24 mouse cellular contexts compared by ENCODE assay signal in the genomic region with DNA sequence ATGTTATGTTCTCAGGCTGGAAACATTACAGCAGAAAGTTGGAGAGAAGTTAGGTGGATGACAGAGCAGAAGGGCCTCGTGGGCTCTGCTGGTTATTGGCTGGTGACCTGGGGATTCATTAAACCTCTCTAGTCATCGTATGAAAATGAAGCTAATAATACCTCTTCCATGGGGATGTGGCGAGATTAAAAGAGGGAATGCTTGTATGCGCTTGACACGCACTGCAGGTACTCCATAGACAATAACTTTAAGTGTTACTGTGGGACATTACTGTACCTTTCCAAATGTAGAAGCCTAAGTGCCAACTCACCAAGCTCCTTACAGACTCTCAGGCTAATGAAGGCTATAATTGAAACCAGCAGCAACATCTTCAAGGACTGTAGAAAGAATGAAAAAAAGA.
DNase-seq lines count a peak whose midpoint lies in the region; ATAC-seq and TF ChIP-seq lines count a peak whose summit lies in the region.
"Had no signal": no experiment of that assay in that cellular context is flagged by ENCODE, and none has a peak within 500 bp of the region (broad histone marks: within the 10 kb centered on the region; RNA-seq: fewer than 3 reads in every experiment).

No protein-coding gene starts in this region.

- DNase-seq in hindbrain, postnatal 0 days (ENCODE audit: low spot score), result no peak
- DNase-seq in limb, embryonic 14.5 days (ENCODE audit: low spot score), result no peak
- DNase-seq in limb, embryonic 10.5 days (ENCODE audit: low spot score), result no peak
- no peak for DNase-seq in neural tube, embryonic 10.5 days (ENCODE audit: extremely low spot score, low spot score)
- DNase-seq in layer of hippocampus, adult 9-11 months, result no peak
- DNase-seq: adrenal gland, adult 2 months; adrenal gland, postnatal 10 days; adrenal gland, postnatal 25 days; cerebellum, adult 11 months; cerebellum, adult 18-20 months; cerebellum, adult 8-10 months; cerebellum, adult 9-11 months; cerebellum, postnatal 14 days; cerebellum, postnatal 36 days; embryo, embryonic 11 days had no signal

- 87% methylated on average over 5 of the region's 5 CpGs for WGBS in hindbrain, embryonic 15.5 days
- WGBS in hindbrain, postnatal 0 days, result 78% methylated on average over 5 of the region's 5 CpGs
- 55% methylated on average over 5 of the region's 5 CpGs for WGBS in limb, embryonic 14.5 days
- WGBS in limb, embryonic 10.5 days, result 89% methylated on average over 5 of the region's 5 CpGs
- 81% methylated on average over 5 of the region's 5 CpGs for WGBS in neural tube, embryonic 14.5 days

- no peak overlapping the region for H3K9ac ChIP-seq in hindbrain, embryonic 15.5 days
- H3K9ac ChIP-seq in hindbrain, postnatal 0 days (replicated peaks; ENCODE audit: low read length), result no peak overlapping the region
- no peak overlapping the region for H3K9ac ChIP-seq in limb, embryonic 14.5 days (ENCODE audit: low read depth, low read length, severe bottlenecking)
- no peak overlapping the region for H3K9ac ChIP-seq in neural tube, embryonic 14.5 days (replicated peaks; ENCODE audit: low read depth, low read length)
- H3K9ac ChIP-seq: embryonic facial prominence, embryonic 12.5 days; embryonic facial prominence, embryonic 15.5 days; forebrain, embryonic 12.5 days had no signal

- H3K27me3 ChIP-seq in hindbrain, embryonic 15.5 days, result no peaks in the 10 kb centered on the region
- H3K27me3 ChIP-seq in hindbrain, postnatal 0 days (ENCODE audit: insufficient read depth, low read length), result no peaks in the 10 kb centered on the region
- H3K27me3 ChIP-seq in limb, embryonic 14.5 days (ENCODE audit: control insufficient read depth, insufficient read depth, low read length), result no peaks in the 10 kb centered on the region
- no peaks in the 10 kb centered on the region for H3K27me3 ChIP-seq in limb, embryonic 10.5 days (ENCODE audit: low read depth, poor library complexity, severe bottlenecking)
- H3K27me3 ChIP-seq in neural tube, embryonic 14.5 days (ENCODE audit: control insufficient read depth, insufficient read depth, low read length), result no peaks in the 10 kb centered on the region
- H3K27me3 ChIP-seq: embryonic facial prominence, embryonic 12.5 days; embryonic facial prominence, embryonic 15.5 days; forebrain, embryonic 12.5 days had no signal

- H3K27ac ChIP-seq in hindbrain, embryonic 15.5 days (replicated peaks), result no peak overlapping the region
- no peak overlapping the region for H3K27ac ChIP-seq in hindbrain, postnatal 0 days
- H3K27ac ChIP-seq in limb, embryonic 14.5 days (replicated peaks; ENCODE audit: low read depth, low read length), result no peak overlapping the region
- no peak overlapping the region for H3K27ac ChIP-seq in limb, embryonic 10.5 days
- no peak overlapping the region for H3K27ac ChIP-seq in neural tube, embryonic 14.5 days (ENCODE audit: low read depth, low read length)
- H3K27ac ChIP-seq: embryonic facial prominence, embryonic 12.5 days; embryonic facial prominence, embryonic 15.5 days; forebrain, embryonic 10.5 days; forebrain, embryonic 12.5 days had no signal

- no peak for TF ChIP-seq POLR2A in limb, embryonic 14.5 days (IDR thresholded peaks at IDR 0.05; ENCODE audit: borderline replicate concordance, extremely low read depth, insufficient read depth, insufficient read length)

- TF ChIP-seq CTCF in hindbrain, postnatal 0 days (IDR thresholded peaks at IDR 0.05; ENCODE audit: low read depth), result no peak

- no peaks in the 10 kb centered on the region for H3K9me3 ChIP-seq in hindbrain, embryonic 15.5 days
- H3K9me3 ChIP-seq in hindbrain, postnatal 0 days (ENCODE audit: low read length), result no peaks in the 10 kb centered on the region
- no peaks in the 10 kb centered on the region for H3K9me3 ChIP-seq in limb, embryonic 14.5 days (ENCODE audit: control insufficient read depth, low read length)
- H3K9me3 ChIP-seq in limb, embryonic 10.5 days (replicated peaks), result no peaks in the 10 kb centered on the region
- H3K9me3 ChIP-seq in neural tube, embryonic 14.5 days (ENCODE audit: control insufficient read depth, low read length), result no peaks in the 10 kb centered on the region
- H3K9me3 ChIP-seq: embryonic facial prominence, embryonic 12.5 days; embryonic facial prominence, embryonic 15.5 days; forebrain, embryonic 10.5 days; forebrain, embryonic 12.5 days had no signal

- H3K36me3 ChIP-seq in hindbrain, embryonic 15.5 days, result no peaks in the 10 kb centered on the region
- H3K36me3 ChIP-seq in hindbrain, postnatal 0 days (ENCODE audit: insufficient read depth, low read length), result no peaks in the 10 kb centered on the region
- H3K36me3 ChIP-seq in limb, embryonic 14.5 days (ENCODE audit: control insufficient read depth, insufficient read depth, low read length), result no peaks in the 10 kb centered on the region
- no peaks in the 10 kb centered on the region for H3K36me3 ChIP-seq in limb, embryonic 10.5 days
- no peaks in the 10 kb centered on the region for H3K36me3 ChIP-seq in neural tube, embryonic 14.5 days (ENCODE audit: control insufficient read depth, insufficient read depth, low read length)
- H3K36me3 ChIP-seq: embryonic facial prominence, embryonic 12.5 days; embryonic facial prominence, embryonic 15.5 days; forebrain, embryonic 10.5 days; forebrain, embryonic 12.5 days had no signal

- no peaks in the 10 kb centered on the region for H3K4me1 ChIP-seq in hindbrain, embryonic 15.5 days (replicated peaks)
- no peaks in the 10 kb centered on the region for H3K4me1 ChIP-seq in hindbrain, postnatal 0 days (ENCODE audit: insufficient read depth, low read length)
- no peaks in the 10 kb centered on the region for H3K4me1 ChIP-seq in limb, embryonic 14.5 days (ENCODE audit: control insufficient read depth, insufficient read depth, low read length)
- no peaks in the 10 kb centered on the region for H3K4me1 ChIP-seq in limb, embryonic 10.5 days
- no peaks in the 10 kb centered on the region for H3K4me1 ChIP-seq in neural tube, embryonic 14.5 days (ENCODE audit: control insufficient read depth, insufficient read depth, low read length)
- H3K4me1 ChIP-seq: embryonic facial prominence, embryonic 12.5 days; embryonic facial prominence, embryonic 15.5 days; forebrain, embryonic 10.5 days; forebrain, embryonic 12.5 days had no signal

- no peak overlapping the region for H3K4me2 ChIP-seq in hindbrain, embryonic 15.5 days
- H3K4me2 ChIP-seq in hindbrain, postnatal 0 days (ENCODE audit: low read depth, low read length), result no peak overlapping the region
- H3K4me2 ChIP-seq in limb, embryonic 14.5 days (replicated peaks; ENCODE audit: low read depth, low read length, severe bottlenecking), result no peak overlapping the region
- no peak overlapping the region for H3K4me2 ChIP-seq in neural tube, embryonic 14.5 days (ENCODE audit: low read depth, low read length)
- H3K4me2 ChIP-seq: embryonic facial prominence, embryonic 12.5 days; embryonic facial prominence, embryonic 15.5 days; forebrain, embryonic 12.5 days had no signal

- ATAC-seq in hindbrain, embryonic 15.5 days (ENCODE audit: low FRiP score, low read depth), result 0 out of 2 replicates have a peak, but pooled peaks have one; percentile 51
- ATAC-seq in hindbrain, postnatal 0 days, result no peak
- peak; percentile 50 for ATAC-seq in limb, embryonic 14.5 days (ENCODE audit: low FRiP score, low read depth)
- peak; percentile 72; the same call in 1 of the 2 replicates for ATAC-seq in neural tube, embryonic 14.5 days (ENCODE audit: low read depth)
- ATAC-seq: forebrain, embryonic 14.5 days; forebrain, embryonic 16.5 days had no signal

- no peak overlapping the region for H3K4me3 ChIP-seq in hindbrain, embryonic 15.5 days
- no peak overlapping the region for H3K4me3 ChIP-seq in hindbrain, postnatal 0 days (ENCODE audit: low read length)
- no peak overlapping the region for H3K4me3 ChIP-seq in limb, embryonic 14.5 days (replicated peaks; ENCODE audit: low read length)
- H3K4me3 ChIP-seq in limb, embryonic 10.5 days, result no peak overlapping the region
- no peak overlapping the region for H3K4me3 ChIP-seq in neural tube, embryonic 14.5 days (ENCODE audit: low read depth, low read length)
- H3K4me3 ChIP-seq: embryonic facial prominence, embryonic 12.5 days; embryonic facial prominence, embryonic 15.5 days; erythroblast, embryonic 14.5 days; forebrain, embryonic 10.5 days; forebrain, embryonic 12.5 days had no signal
